ENCODE assay signal across 18 mouse cellular contexts in the genomic region with DNA sequence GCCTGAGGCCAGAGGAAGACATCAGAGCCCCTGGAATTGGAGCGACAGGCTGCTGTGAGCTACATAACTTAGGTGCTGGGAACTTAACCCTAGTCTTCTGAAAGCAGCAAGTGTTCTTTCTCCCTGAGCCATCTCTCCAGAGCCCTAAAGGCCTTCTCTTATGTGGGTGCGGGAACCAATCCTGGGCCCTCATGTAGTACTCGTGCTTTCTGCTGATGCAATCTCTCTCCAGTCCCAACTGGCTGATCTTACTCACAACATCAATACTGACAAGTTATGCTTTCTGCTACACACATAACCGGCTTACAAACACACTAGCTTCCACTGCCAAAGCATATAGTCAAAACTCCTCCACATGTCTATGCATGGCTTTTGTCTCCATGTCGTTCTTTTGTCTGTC.
A peak's percentile ranks its signal among the peaks of the same experiment; 100 is the strongest.
DNase-seq lines count a peak whose midpoint lies in the region; ATAC-seq and TF ChIP-seq lines count a peak whose summit lies in the region.
"Had no signal": no experiment of that assay in that cellular context is flagged by ENCODE, and none has a peak within 500 bp of the region (broad histone marks: within the 10 kb centered on the region; RNA-seq: fewer than 3 reads in every experiment).

No protein-coding gene starts in this region.

- peaks cover 12% of the 10 kb centered on the region for H3K4me1 ChIP-seq in embryonic facial prominence, embryonic 10.5 days
- H3K4me1 ChIP-seq in embryonic facial prominence, embryonic 15.5 days = 0 out of 2 replicates have a peak, but pooled peaks cover 8% of the 10 kb centered on the region
- H3K4me1 ChIP-seq in stomach, postnatal 0 days (replicated peaks; ENCODE audit: control insufficient read depth, insufficient read depth) = no peaks in the 10 kb centered on the region; the same call in none of the 2 replicates

- no peaks in the 10 kb centered on the region for H3K9me3 ChIP-seq in embryonic facial prominence, embryonic 10.5 days
- H3K9me3 ChIP-seq in embryonic facial prominence, embryonic 15.5 days (replicated peaks) = no peaks in the 10 kb centered on the region
- H3K9me3 ChIP-seq in stomach, postnatal 0 days (ENCODE audit: control insufficient read depth, low read length) = no peaks in the 10 kb centered on the region
- H3K9me3 ChIP-seq: forebrain, embryonic 15.5 days; heart, embryonic 13.5 days; hindbrain, embryonic 13.5 days had no signal

- no peaks in the 10 kb centered on the region for H3K27me3 ChIP-seq in embryonic facial prominence, embryonic 10.5 days (replicated peaks; ENCODE audit: low read depth, poor library complexity, severe bottlenecking)
- no peaks in the 10 kb centered on the region for H3K27me3 ChIP-seq in embryonic facial prominence, embryonic 15.5 days
- no peaks in the 10 kb centered on the region for H3K27me3 ChIP-seq in stomach, postnatal 0 days (ENCODE audit: control insufficient read depth, insufficient read depth, low read length)
- H3K27me3 ChIP-seq: forebrain, embryonic 15.5 days; heart, embryonic 13.5 days; hindbrain, embryonic 13.5 days had no signal

- ATAC-seq in embryonic facial prominence, embryonic 15.5 days (ENCODE audit: insufficient number of reproducible peaks, low FRiP score, low TSS enrichment, low read depth) = no peak
- ATAC-seq in stomach, postnatal 0 days (ENCODE audit: low FRiP score, low TSS enrichment) = no peak
- ATAC-seq in erythroblast, adult 5-6 weeks (replicated peaks; ENCODE audit: low FRiP score, poor library complexity, severe bottlenecking) = no peak
- ATAC-seq: forebrain, embryonic 15.5 days; hindbrain, postnatal 0 days had no signal

- no peak for TF ChIP-seq EP300 in stomach, postnatal 0 days (optimal IDR thresholded peaks at IDR 0.05)

- TF ChIP-seq CTCF in stomach, postnatal 0 days (IDR thresholded peaks at IDR 0.05; ENCODE audit: low read depth) = no peak

- peak overlapping the region; percentile 30 for H3K27ac ChIP-seq in embryonic facial prominence, embryonic 10.5 days (replicated peaks)
- H3K27ac ChIP-seq in embryonic facial prominence, embryonic 15.5 days (replicated peaks) = 0 out of 2 replicates have a peak overlapping the region, but pooled peaks have one; percentile 6
- 0 out of 2 replicates have a peak overlapping the region, but pooled peaks have one; percentile 9 for H3K27ac ChIP-seq in stomach, postnatal 0 days (replicated peaks)
- H3K27ac ChIP-seq: forebrain, embryonic 15.5 days; heart, embryonic 13.5 days; hindbrain, embryonic 13.5 days; hindbrain, postnatal 0 days had no signal

- H3K4me3 ChIP-seq in embryonic facial prominence, embryonic 10.5 days = no peak overlapping the region
- H3K4me3 ChIP-seq in embryonic facial prominence, embryonic 15.5 days (replicated peaks) = no peak overlapping the region
- H3K4me3 ChIP-seq in stomach, postnatal 0 days (ENCODE audit: low read depth, low read length) = no peak overlapping the region
- H3K4me3 ChIP-seq: forebrain, embryonic 15.5 days; heart, embryonic 13.5 days; hindbrain, embryonic 13.5 days had no signal

- DNase-seq in heart, adult 11 months = peak; percentile 35
- DNase-seq in heart, postnatal 10 days = no peak
- DNase-seq in embryonic facial prominence, embryonic 10.5 days (ENCODE audit: low spot score) = no peak
- DNase-seq in stomach, postnatal 0 days (ENCODE audit: low spot score) = no peak
- no peak for DNase-seq in spleen, adult 18-20 months
- DNase-seq in layer of hippocampus, postnatal 36 days = no peak
- DNase-seq: adrenal gland, postnatal 10 days; cerebellum, adult 11-12 months; cerebellum, postnatal 10 days; gastrocnemius, postnatal 14 days; heart, postnatal 14 days; kidney, adult 18-20 months had no signal

- H3K36me3 ChIP-seq in embryonic facial prominence, embryonic 10.5 days (replicated peaks) = no peaks in the 10 kb centered on the region
- no peaks in the 10 kb centered on the region for H3K36me3 ChIP-seq in embryonic facial prominence, embryonic 15.5 days
- no peaks in the 10 kb centered on the region for H3K36me3 ChIP-seq in stomach, postnatal 0 days (ENCODE audit: control insufficient read depth, insufficient read depth, low read length)
- H3K36me3 ChIP-seq: forebrain, embryonic 15.5 days; heart, embryonic 13.5 days; hindbrain, embryonic 13.5 days had no signal

- no peak overlapping the region for H3K4me2 ChIP-seq in embryonic facial prominence, embryonic 15.5 days (replicated peaks)
- H3K4me2 ChIP-seq in stomach, postnatal 0 days (replicated peaks; ENCODE audit: low read depth) = no peak overlapping the region
- H3K4me2 ChIP-seq: forebrain, embryonic 15.5 days; heart, embryonic 13.5 days; hindbrain, embryonic 13.5 days had no signal

- intact Hi-C loops in heart, postnatal 10 days (cut with DNase I) = loop anchor here (5.0 kb wide), 2 partner anchors 66 to 81 kb away; no protein-coding TSS in a partner anchor

- WGBS in embryonic facial prominence, embryonic 10.5 days = 90% methylated on average over 5 of the region's 5 CpGs
- WGBS in embryonic facial prominence, embryonic 15.5 days = 75% methylated on average over 5 of the region's 5 CpGs
- WGBS in stomach, postnatal 0 days = 85% methylated on average over 5 of the region's 5 CpGs

- H3K9ac ChIP-seq in embryonic facial prominence, embryonic 15.5 days = no peak overlapping the region
- no peak overlapping the region for H3K9ac ChIP-seq in stomach, postnatal 0 days (ENCODE audit: low read length)
- H3K9ac ChIP-seq: forebrain, embryonic 15.5 days; heart, embryonic 13.5 days; hindbrain, embryonic 13.5 days had no signal
